Mouse (Mus musculus) left cerebral cortex, adult 8-10 months (tissue): ENCODE data around the gene Nfe2l2. TPM values are rescaled to one million over a fixed set of nuclear protein-coding genes. Genes with fewer than 3 reads are reported as not detected.

Source experiments
- DNase-seq, 2 experiments: peaks; one replicate each; pipeline ENCODE4 v3.0.0; 2022; ENCODE audit warnings: low spot score in 2 of 2
- total RNA-seq, 4 experiments: library from RNA; stranded (reverse); gene quantifications; 2 replicates each; pipeline ENCODE4 v1.2.4; 2022

Gene Nfe2l2
- 10 to 100 TPM; 14.1 to 20.5 (median 17.9) TPM for total RNA-seq

DNA sequence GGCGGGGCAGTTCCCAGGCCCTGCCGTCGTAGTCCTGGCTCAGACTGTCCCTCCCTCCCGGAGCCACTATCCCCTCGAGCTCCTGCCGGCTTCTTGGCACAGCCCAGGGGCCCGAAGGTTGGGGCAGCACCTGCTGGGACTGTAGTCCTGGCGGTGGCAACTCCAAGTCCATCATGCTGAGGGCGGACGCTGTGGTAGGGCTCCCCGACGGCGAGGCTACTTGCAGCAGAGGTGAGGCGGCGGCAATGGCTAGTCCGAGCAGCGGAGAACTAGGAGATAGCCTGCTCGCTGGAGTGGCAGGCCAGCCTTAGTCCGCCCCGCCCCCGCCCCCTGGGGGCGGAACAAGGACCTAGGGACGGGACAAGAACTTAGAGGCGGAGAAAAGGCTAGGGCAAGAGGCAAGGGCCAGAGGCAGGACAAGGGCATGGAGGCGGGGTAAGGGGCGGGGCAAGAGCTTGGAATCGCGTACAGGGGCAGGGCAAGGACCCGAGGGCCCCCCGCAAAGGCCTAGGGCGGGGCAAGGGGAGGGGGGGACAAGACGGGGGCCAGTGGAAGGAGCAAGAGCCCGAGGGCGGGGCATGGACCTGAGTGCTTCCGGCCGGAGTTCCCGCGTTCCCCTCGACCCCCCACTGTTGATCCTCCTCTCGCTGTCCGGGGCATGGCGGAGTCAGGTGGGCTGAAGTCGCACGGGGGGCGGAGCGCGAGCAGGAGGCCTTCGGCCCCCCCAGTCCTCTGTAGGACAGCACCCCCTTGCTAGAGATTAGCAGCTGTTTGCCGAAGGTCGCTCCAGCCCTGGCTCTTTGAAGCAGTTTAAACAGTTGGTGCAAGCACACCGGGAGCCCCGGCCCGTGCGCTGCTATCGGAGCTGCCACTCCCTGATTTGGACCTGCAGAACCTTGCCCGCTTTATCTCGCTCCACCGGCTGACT lies at the start of gene Nfe2l2:
Gene Nfe2l2 (minus strand): TSS at position 408 of the 928 bp plus-strand sequence.
- DNase-seq: peak; percentile 67 to 86

DNA sequence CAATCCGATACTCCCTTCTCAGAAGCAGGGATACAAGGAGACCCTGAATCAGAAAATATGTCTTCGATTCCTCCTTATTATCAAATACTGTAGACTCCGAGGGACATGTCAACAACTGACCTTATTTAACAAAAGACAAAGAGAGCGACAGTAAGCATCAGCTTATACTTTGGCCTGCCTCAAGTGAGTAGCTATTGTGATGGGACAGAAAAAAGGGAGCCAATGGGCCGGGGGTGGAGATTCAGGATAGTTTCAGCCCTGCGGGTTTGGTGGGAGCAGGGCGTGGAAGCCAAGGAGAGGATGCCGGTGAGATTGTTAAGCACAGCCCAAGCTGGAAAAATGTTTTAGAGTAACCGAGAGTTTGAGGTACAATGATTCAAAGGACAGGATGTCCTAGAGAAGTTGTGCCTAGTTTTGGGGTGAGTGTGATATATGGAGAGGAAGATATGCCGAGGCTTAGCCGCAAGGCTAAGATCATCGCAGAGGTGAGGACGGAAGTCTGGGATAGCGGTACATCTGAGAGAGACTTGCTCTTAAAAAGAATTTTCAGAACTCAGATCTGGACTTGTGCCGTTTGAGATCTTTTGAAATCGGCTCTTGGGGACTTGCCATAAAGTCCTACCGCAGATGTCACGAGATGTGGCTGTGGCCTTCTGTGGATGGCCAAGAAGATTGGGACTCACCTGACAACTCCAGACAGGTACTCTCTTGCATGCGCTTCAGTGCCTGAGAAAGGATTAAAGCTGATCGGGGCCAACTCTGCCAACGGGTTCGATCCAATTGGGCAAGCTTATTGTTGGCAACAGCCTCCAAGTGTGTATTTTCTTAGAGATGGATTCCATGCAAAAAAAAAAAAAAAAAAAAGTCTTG lies 48.1 kb upstream of the Nfe2l2 start:
- no peak for DNase-seq

DNA sequence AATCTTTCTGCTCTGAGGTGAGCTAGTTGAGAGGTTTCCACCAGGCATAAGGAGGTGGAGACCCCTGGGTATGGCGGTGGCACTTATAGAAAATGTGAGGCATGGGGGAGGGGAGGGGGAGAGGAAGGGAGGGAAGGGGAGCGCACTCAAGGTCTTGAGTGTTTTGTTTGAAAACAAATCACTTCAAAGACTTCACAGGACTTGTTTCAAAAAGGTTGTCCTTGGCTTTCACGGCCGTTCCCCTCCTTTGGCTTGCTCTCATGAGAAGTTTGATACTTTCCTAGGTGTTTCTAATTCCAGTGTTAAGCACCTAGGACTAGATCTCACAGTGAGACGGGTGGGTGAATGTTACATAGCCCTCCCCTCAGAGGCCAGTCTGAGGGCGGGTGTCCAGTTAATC lies 47.5 kb upstream of the Nfe2l2 start:
- no peak for DNase-seq

DNA sequence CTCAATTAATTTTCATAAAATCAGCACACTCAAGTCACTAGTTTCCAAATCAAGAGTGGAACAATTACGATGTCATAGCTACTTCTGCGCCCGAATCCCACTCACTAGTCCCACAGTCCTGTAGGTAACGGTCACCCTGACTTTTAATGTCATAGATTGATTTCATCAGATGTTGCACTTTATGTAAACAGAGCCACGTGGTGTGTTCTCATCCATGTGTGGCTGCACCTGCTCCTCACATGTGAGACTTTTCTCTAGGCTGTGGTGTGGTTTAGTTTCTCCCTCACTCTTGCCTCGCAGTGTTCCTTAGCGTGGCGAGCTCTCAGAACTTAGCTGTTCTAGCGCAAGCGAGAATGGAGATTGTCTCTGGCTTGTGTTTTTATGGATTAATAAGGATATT lies 46.4 kb upstream of the Nfe2l2 start:
- no peak for DNase-seq

DNA sequence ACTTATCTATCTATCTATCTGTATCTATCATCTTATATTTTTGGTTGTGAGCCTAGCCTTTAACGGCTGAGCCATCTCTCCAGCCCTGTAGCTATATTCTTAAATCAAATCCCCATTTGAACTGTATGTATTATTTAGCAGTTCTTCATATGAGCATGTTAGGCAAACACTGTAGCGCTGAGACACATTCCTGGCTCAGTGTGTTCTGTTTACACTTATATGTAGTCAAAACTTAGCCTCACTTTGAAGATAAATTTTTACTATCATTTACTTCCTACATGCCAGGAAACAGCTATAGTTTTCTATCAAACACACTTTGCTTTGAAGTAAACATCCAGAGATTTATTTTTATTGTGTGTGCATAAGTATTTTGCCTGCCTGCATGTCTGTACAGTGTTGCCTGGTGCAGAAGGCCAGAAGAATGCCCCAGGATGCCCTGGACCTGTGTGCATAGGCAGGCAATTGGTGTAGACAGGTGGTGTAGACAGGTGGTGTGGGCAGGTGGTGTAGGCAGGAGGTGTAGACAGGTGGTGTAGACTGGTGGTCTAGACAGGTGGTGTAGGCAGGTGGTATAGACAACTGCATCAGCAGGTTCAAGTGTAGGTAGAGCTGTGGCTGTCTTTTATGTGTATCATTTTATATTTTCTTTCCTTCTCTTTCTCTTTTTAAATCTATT lies 45.7 kb upstream of the Nfe2l2 start:
- no peak for DNase-seq

DNA sequence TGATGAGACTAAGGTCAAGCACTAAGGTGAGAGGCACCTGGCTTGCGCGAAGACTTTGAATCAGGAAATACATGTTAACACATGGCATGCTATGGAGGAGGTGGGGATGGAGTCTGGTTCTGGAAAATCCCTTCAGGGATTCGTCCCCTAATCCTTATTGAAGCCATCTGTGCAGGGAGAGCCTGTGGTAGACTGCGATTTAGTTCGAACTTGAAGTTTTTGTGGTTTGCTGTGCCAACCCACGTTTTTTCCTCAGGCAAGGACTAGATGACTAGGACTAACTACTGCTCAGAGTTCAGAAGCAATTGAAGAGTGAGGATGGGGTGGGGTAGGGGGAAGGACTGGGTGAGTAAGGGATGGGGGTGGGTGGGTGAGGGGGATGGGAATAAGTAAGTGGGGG lies 44.4 kb upstream of the Nfe2l2 start:
- DNase-seq: no peak

DNA sequence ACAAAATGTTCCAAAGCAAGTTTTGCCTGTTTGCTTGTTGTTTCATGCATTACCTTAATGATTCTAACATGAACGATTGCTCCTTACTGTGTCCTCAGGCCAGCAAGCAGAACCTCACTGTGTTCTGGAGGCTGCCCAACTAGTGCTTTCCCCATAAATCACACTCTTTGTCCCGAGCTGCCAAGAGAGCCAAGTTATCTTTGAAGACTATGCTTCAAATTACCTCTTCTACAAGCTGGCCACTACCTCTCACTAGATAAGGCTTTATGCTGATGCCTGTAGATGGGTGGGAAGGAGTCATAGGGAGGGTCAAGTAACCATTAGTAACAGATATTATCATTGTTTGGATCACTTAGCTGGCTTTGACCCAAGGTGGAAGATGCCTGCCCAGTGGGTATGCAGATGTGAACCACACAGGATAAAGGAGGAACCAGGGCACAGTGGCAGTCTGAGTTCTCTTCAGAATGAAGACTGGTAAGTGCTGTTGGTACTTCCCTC lies 32.6 kb upstream of the Nfe2l2 start:
- no peak for DNase-seq

DNA sequence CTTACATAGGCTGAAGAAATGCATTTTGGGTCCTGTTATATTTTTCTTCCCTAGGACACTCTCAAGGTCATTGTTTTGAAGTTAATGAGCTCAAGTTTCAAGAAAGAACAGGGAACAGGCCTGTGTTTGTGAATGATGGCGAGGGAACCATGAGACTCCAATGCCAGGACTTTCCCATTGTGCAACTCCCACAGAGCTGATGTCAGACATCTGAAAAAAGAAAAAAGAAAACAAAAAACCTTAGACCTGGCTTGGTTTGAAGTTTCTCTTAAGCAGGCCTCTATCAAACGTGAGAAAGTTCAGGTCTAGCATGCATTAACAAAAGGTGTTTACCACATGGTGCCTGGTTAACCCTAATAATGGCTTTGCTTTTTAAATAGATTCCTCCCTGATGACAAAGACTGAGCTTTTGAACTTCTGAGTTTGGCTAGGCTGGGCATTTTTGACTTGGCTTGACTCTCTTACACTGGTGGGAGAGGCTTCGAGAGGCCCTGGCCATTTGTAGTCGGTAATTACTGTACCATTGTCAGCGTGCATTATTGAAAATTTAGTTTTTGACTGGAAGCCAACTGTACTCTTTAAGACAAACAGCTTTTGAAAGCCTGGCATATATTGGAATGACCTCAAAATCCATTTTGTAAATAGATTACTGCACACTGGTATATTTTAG lies 29.9 kb upstream of the Nfe2l2 start:
- DNase-seq: no peak

DNA sequence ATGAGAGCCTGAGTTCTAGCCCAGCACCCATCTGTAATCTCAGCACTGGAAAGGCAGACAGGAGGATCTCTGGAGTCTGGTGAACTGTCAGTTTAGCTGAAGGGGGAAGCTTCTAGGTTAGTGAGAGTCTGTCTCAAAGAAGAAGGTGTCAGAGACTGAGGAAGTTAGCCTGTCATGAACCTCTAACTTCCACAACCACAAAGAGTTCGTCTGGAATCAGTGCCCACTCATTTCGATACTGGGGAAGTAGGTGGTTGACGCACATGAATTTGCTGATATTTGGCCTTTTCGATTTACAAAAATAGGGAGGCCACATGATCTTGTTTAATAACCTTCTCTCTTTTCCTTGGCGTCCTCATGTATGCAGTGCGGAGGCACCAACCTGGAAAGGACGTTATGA lies 28.7 kb upstream of the Nfe2l2 start:
- DNase-seq: no peak

DNA sequence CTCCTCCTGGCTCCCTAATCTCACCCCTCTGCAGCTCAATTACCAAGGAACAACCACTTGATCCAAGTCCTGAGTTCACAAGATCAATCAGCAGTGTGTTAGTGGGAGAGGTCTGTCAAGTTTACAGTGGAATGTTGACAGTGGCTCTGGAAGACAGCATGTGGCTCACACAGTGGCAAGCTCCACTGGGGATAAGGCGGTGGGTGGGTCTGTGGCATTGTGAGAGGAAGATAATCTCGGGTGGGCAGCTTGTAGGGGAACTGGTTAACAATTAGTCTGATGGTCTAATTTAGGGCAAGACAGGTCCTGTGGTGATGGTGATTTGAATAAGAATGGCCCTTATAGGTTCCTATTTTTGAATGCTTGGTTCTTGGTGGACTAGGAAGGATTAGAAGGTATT lies 27.5 kb upstream of the Nfe2l2 start:
- no peak for DNase-seq

DNA sequence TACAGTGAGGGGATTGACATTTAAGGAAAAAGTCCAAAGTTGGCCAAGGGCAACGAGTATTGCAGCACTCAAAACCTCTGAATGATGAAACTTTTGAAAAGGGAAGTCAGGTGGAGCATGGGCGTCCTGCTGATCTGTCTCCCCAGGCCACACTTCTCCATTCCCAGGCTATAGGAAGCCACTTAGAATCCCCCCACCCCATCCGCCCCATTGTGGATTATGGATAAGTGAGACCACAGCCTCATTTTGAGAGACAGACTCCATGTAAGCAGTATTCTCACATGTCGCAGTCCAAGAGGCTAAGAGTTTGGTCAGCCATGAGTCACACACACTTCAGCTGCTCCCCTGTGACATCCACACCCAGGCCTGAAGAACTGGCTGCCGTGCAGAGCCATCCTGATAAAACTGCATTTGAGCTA lies 26.8 kb upstream of the Nfe2l2 start:
- DNase-seq: no peak

DNA sequence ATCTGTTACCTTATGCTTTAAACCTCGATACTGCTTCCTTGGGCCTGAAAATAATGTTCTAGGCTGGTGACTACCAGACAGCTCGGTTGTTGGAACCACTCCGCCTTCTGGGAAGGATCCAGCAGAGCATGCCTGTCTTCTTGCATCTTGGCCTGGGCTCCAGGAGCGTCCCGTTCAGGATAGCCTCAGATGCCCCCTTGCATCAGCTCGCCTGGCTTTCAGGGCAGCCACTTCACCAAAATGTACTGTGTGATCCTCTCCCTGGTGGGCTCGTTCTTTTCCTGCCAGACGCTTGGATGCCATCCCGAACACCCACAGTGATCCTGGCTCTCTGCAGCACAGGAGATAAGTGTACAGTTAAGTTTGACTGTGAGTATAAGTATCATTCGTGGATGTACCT lies 25.6 kb upstream of the Nfe2l2 start:
- DNase-seq: no peak

DNA sequence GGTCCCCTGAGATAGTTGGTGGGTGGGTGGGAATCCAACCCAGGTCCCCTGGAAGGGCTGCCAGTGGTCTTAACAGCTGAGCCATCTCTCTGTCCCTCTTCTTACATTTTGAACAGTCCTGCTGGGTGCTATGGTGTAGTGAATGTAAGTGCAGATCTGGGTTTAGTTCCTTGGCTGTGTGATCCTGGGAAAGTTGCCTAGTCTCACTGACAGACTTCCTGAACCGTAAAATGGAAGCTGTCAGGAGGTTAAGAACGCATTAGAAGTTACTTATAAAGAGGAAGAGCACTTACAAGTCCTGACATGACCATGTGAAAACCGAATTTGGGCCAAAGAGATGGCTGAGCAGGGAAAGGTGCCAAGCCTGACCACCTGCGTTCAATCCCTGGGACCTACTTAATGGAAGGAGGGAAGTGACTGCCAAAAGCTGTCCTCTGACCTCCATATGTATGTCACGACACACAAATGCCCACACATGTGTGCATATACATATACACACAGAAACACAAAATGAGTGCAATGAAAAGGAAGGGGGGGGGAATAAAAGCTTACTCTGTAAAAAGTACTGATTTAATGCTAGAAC lies 20.5 kb upstream of the Nfe2l2 start:
- DNase-seq: no peak

DNA sequence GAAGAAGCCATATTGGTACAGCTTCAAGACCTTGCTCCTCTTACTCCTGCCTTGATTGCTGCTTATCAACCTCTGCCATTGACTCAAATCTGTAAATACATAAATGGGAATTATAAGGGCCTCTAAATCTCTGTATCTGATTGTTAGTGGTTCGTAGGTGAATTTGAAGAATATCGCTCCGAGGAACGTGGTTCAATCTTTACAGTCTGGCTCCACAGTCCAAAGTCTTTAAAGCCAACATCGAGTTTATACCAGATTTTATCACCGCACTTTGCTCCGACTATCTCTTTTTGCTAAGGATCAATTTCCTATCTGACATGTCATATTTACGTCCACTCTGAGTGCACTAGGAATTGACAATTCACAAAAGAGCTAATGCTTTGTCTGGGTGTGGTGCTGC lies 19.0 kb upstream of the Nfe2l2 start:
- DNase-seq: no peak

DNA sequence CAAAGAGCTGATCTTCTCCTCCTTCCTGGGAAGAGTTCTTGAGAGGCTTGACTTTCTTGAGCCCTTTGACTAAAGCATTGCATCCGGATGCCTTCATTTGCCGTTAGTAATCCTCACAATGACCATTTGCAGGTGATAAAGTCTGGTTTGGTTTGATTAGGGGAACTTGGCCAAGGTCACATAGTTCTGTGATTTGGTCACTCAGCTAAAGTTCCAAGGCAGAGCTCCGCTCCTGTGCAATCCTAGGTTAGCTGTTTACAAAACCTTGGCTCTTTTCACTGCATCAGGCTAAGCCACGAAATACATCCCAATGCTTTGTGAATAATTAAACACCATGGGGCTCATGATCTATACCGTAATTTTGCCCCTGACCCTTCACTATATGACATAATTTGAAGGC lies 18.5 kb upstream of the Nfe2l2 start:
- DNase-seq: no peak

DNA sequence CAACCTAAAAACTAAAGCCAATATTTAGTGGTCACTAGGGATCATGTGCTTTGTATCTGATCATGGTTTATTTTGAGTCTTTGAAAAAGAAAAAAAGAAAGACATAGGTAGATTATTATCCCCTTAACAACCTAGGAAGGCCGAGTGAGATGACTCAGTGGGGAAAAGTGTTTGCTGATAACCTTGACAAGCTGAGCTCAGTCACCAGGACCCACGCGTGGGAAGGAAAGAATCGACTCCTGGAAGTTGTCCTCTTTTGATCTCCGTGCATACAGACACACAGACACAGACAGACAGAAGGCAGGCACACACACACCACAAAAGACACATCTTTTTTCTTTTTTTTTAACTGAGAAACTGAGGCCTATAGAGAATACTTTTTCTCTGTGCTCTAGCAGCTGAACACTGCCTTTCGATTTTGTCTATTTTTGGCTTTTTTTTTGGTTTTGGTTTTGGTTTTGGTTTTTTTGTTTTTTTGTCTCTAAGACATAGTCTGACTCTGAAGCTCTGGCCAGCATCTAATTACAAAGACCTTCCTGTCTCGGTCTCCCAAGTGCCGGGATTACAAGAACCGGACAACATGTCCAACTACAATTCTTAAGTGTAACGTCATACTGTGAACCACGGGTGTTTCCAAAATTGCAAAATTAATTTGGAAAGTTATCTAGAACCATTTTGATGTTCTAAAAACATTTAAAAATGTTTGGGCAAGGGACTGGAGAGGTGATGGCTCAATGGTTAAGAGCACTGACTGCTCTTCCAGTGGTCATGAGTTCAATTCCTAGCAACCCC lies 16.0 kb upstream of the Nfe2l2 start:
- DNase-seq: no peak

DNA sequence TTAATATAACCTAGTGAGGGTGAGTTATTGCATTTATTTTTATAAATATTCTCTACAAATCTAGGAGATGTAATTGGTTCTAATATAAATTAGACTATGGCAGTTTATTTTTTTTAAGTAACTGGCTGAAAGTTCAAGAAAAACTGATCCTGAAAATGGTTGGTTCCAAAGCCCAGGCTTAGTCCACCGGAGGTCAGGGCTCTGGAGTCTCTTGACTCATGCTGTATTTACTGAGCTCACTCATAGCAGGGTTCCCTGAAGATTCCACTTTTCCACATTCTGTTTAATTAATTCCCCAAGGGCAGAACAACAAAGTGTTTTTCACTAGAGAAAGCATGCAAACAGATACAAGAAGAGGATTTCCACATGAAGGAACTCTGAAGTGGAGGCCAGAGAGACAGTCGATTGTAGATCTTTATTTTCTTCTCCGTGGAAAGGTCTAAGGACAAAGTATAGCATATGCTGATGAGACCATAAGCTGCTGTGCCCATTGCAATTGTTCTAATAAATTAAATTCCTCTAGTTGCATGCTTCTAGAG lies 15.0 kb upstream of the Nfe2l2 start:
- no peak for DNase-seq

DNA sequence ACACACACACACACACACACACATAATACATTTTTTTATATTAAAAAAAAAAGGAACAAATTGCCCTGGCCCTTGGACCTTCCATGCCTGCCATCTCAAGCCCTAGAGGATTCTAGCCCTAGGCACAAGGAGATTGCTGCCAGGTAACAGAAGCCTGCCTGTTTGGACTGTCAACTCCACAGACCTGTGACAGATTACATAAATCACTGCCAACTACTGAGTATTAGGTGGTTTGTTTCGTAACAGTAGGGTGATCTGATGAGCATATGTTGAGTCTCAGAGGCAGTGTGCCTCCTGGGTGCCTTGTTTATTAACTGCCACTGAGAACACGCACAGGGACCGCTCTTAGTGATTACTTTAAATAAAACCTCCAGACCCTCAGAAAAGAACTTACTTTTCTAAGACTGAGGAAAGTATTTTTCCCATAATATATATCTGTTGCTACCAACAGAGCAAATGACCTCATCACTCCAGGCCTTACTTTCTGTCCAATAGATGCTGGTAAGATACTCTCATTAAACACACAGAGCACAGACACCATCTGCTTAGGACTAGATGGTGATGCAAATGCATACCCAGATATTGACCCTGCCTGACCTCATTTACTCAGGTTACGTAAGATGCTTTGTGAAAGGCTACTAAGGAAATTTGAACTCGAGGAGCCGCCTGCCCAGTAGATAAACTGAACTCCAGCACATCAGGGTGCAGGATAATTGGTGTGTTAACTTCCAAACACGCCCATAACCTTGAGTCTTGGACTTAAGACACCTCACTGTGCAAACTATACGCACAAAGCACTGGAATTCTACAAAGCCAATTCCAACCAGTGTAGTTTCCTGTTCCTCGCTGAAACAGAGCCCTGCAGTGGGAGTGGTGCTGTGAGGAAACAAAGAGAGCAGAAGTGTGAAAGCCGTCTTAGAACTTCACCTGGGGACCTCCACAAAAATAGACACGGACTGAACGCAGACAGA lies 11.9 kb upstream of the Nfe2l2 start:
- no peak for DNase-seq
